Mouse (Mus musculus): ENCODE results near the gene Slamf6.

DNA sequence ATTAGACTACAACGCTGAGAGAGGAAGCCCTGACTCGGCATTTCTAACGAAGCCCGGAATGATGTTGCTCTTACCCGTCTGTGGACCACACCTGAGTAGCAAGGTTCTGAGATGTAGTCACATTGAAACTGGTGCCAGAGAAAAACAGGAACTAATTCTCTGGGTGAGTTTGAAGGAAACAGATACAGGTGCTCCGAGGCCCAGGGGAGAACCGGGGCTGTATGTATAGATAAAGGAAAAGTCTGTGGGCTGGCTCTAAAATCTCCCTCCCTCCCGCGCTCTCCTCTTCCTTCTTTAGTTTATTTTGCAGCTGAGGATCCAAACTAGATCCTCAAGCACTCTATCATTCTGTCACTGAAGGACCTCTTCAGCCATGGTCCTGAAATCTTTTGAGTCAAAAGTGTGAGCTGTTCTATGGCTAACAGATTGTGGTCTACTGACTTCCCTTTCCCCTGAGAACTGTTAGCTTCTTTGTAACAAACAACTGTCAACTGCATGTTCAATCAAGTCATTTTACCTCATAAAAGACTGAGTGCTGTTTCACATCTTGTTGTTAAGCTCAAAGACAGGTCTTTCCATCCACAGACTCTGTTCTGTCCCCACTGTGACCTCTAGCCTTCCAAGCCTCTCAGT is 3.8 kb downstream of the Slamf6 start:
- no peak for TF ChIP-seq CTCF (IDR thresholded peaks at IDR 0.05; ENCODE audit: borderline replicate concordance, insufficient read depth, low read depth, low read length)
- no peak for TF ChIP-seq POLR2A (IDR thresholded peaks at IDR 0.05; ENCODE audit: borderline replicate concordance, insufficient read depth, low read length)

Data from cerebellum, adult 2 months (tissue).